Comparison of ENCODE assay signal across 26 mouse cellular contexts in the genomic region with DNA sequence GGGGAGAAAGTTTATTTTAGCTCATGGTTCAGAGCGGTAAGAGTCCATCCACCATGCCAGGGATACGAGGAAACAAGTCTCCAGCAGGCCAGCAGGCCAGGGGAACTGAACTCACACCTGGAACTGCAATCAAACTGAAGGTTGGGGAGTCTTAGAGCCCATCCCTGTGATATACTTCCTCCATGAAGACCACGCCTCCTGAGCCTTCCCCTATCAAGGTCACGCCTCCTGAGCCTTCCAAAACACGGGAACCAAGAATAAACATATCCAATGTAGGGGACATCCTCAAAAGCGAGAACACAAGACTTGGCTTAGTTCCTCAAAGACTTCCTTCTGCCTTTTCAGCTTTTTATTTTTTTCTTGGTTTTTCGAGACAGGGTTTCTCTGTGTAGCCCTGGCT. TPM values are rescaled to one million over a fixed set of nuclear protein-coding genes. Genes with fewer than 3 reads are reported as not detected.
DNase-seq lines count a peak whose midpoint lies in the region; ATAC-seq and TF ChIP-seq lines count a peak whose summit lies in the region.
"Had no signal": no experiment of that assay in that cellular context is flagged by ENCODE, and none has a peak within 500 bp of the region (broad histone marks: within the 10 kb centered on the region; RNA-seq: fewer than 3 reads in every experiment).

No protein-coding gene starts in this region.

- peak; percentile 1 for DNase-seq in thymus, postnatal 0 days (ENCODE audit: low spot score)
- no peak for DNase-seq in thymus, postnatal 14 days
- DNase-seq in neural tube, embryonic 10.5 days (ENCODE audit: extremely low spot score, low spot score), result no peak
- no peak for DNase-seq in right cerebral cortex, adult 2 months (ENCODE audit: low spot score in 2 of 2)
- DNase-seq in adrenal gland, postnatal 14 days, result no peak
- DNase-seq: cerebellum, adult 8-10 months; gastrocnemius, postnatal 10 days; kidney, adult 18-20 months; left cerebral cortex, postnatal 4 days; liver, embryonic 13.5 days; thymus, postnatal 4 days had no signal

- no peak for TF ChIP-seq CTCF in bone marrow macrophage, adult 2 months (IDR thresholded peaks at IDR 0.05; ENCODE audit: low read depth, low read length)

- H3K27ac ChIP-seq in bone marrow macrophage, adult 2 months (ENCODE audit: insufficient read depth, low read depth, low read length), result peak overlapping the region; percentile 65
- H3K27ac ChIP-seq: embryonic facial prominence, embryonic 12.5 days; heart, embryonic 15.5 days; hindbrain, embryonic 10.5 days; hindbrain, postnatal 0 days; kidney, postnatal 0 days; liver, embryonic 13.5 days had no signal

- no peak for TF ChIP-seq POLR2A in bone marrow macrophage, adult 2 months (IDR thresholded peaks at IDR 0.05; ENCODE audit: borderline replicate concordance, low read depth, low read length)

- no peak overlapping the region for H3K4me3 ChIP-seq in bone marrow macrophage, adult 2 months (ENCODE audit: insufficient read depth, low read length)
- H3K4me3 ChIP-seq: embryonic facial prominence, embryonic 12.5 days; erythroblast, embryonic 14.5 days; heart, embryonic 15.5 days; hindbrain, embryonic 10.5 days; liver, embryonic 13.5 days had no signal

- peak; percentile 97 for ATAC-seq in megakaryocyte progenitor cell, adult 5-6 weeks (replicated peaks; ENCODE audit: poor library complexity)
- ATAC-seq: forebrain, embryonic 14.5 days; hindbrain, postnatal 0 days; midbrain, embryonic 16.5 days had no signal

- peaks cover 58% of the 10 kb centered on the region for H3K4me1 ChIP-seq in bone marrow macrophage, adult 2 months (ENCODE audit: control insufficient read depth, insufficient read depth, low read length)

RNA-seq across cellular contexts. Expression of a gene that starts 11.0 kb away (rescaled TPM):
- 1.5 and 1.7 TPM in 2 replicates for polyA plus RNA-seq in thymus, postnatal 0 days (2015; fragmentation: Nextera tagmentation; extraction: Ambion mirVana)
- not detected in 2 replicates for polyA plus RNA-seq in bone marrow macrophage, adult 2 months (2012; ENCODE audit: insufficient read depth, insufficient read length, missing spikeins)
- total RNA-seq in megakaryocyte progenitor cell, adult 5-6 weeks (2015), result not detected in 2 replicates
- total RNA-seq in megakaryocyte progenitor cell, adult 5-6 weeks (2017), result not detected in 2 replicates
- total RNA-seq in adrenal gland, postnatal 14 days (2021), result 0.44 TPM in 1 of 2 replicates, not detected in the other
- total RNA-seq: adrenal gland, adult 18-20 months; heart, adult 8-10 months; hindbrain, postnatal 0 days; layer of hippocampus, adult 8-10 months; left cerebral cortex, adult 18-20 months; left cerebral cortex, postnatal 4 days had no signal
- polyA plus RNA-seq: cortical plate, adult 2 months; forebrain, embryonic 14.5 days; hindbrain, embryonic 10.5 days; hindbrain, postnatal 0 days; midbrain, embryonic 16.5 days had no signal

RNA-seq across cellular contexts. Expression of a gene that starts 13.5 kb away (rescaled TPM):
- polyA plus RNA-seq in thymus, postnatal 0 days (2015; fragmentation: Nextera tagmentation; extraction: Ambion mirVana), result 243 and 252 TPM in 2 replicates
- 88.6 and 93.9 TPM in 2 replicates for polyA plus RNA-seq in bone marrow macrophage, adult 2 months (2012; ENCODE audit: insufficient read depth, insufficient read length, missing spikeins)
- total RNA-seq in megakaryocyte progenitor cell, adult 5-6 weeks (2015), result 43.5 and 67.7 TPM in 2 replicates
- total RNA-seq in megakaryocyte progenitor cell, adult 5-6 weeks (2017), result 64.1 and 64.3 TPM in 2 replicates
- total RNA-seq in adrenal gland, postnatal 14 days (2021), result 114 and 140 TPM in 2 replicates

RNA-seq across cellular contexts. Expression of a gene that starts 39.9 kb away (rescaled TPM):
- 1,223 and 1,279 TPM in 2 replicates for polyA plus RNA-seq in thymus, postnatal 0 days (2015; fragmentation: Nextera tagmentation; extraction: Ambion mirVana)
- polyA plus RNA-seq in bone marrow macrophage, adult 2 months (2012; ENCODE audit: insufficient read depth, insufficient read length, missing spikeins), result 586 and 617 TPM in 2 replicates
- 1,239 and 1,324 TPM in 2 replicates for total RNA-seq in megakaryocyte progenitor cell, adult 5-6 weeks (2015)
- total RNA-seq in megakaryocyte progenitor cell, adult 5-6 weeks (2017), result 2,380 and 2,713 TPM in 2 replicates
- 1,351 and 1,485 TPM in 2 replicates for total RNA-seq in adrenal gland, postnatal 14 days (2021)

RNA-seq across cellular contexts. Expression of a gene that starts 46.2 kb away (rescaled TPM):
- polyA plus RNA-seq in thymus, postnatal 0 days (2015; fragmentation: Nextera tagmentation; extraction: Ambion mirVana), result 0.05 TPM in 1 of 2 replicates, not detected in the other
- polyA plus RNA-seq in bone marrow macrophage, adult 2 months (2012; ENCODE audit: insufficient read depth, insufficient read length, missing spikeins), result 1.5 and 1.7 TPM in 2 replicates
- total RNA-seq in megakaryocyte progenitor cell, adult 5-6 weeks (2015), result 0.07 TPM in 1 of 2 replicates, not detected in the other
- total RNA-seq in megakaryocyte progenitor cell, adult 5-6 weeks (2017), result 0.17 TPM in 1 of 2 replicates, not detected in the other
- total RNA-seq in adrenal gland, postnatal 14 days (2021), result 0.11 and 0.49 TPM in 2 replicates
- polyA plus RNA-seq: erythroblast, embryonic 14.5 days; kidney, postnatal 0 days had no signal

RNA-seq across cellular contexts. Expression of a gene that starts 49.2 kb away (rescaled TPM):
- polyA plus RNA-seq in thymus, postnatal 0 days (2015; fragmentation: Nextera tagmentation; extraction: Ambion mirVana), result 95.8 and 96.9 TPM in 2 replicates
- 73.7 and 83.1 TPM in 2 replicates for polyA plus RNA-seq in bone marrow macrophage, adult 2 months (2012; ENCODE audit: insufficient read depth, insufficient read length, missing spikeins)
- total RNA-seq in megakaryocyte progenitor cell, adult 5-6 weeks (2015), result 80.2 and 85.9 TPM in 2 replicates
- 84.9 and 120 TPM in 2 replicates for total RNA-seq in megakaryocyte progenitor cell, adult 5-6 weeks (2017)
- 54.8 and 56.1 TPM in 2 replicates for total RNA-seq in adrenal gland, postnatal 14 days (2021)
